Mouse (Mus musculus): ENCODE data around the gene Fan1. TPM values are rescaled to one million over a fixed set of nuclear protein-coding genes. Genes with fewer than 3 reads are reported as not detected.

Fan1 gene
- polyA plus RNA-seq, 1 experiment from 2014 or later, result 5.3 TPM

DNA sequence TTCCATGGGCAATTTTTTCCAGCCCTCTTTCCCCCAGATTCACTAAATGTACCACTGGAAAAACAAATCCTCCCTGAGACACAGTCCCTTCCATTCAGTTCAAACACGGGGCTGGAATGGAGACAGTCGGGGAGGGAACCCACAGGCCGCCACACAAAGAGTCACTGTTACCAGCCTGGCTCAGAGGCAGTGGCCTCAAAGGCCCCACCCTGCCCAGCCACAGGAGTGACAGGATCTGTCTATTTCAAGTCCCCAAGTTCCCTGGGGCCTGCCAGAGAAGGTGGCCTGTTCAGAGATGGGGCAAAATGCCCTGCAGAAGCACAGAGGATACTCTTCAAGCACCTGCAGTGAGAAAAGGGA is 13.3 kb downstream of the Fan1 start:
- H3K27me3 ChIP-seq (replicated peaks), result no peaks in the 10 kb centered on the region
- no peak overlapping the region for H3K27ac ChIP-seq
- H3K9ac ChIP-seq, result no peak overlapping the region
- peak; percentile 83 for ATAC-seq
- WGBS, result 68% methylated on average over 3 of the region's 3 CpGs
- H3K9me3 ChIP-seq, result no peaks in the 10 kb centered on the region
- H3K4me1 ChIP-seq (replicated peaks), result 0 out of 2 replicates have a peak, but pooled peaks cover 3% of the 10 kb centered on the region
- H3K4me2 ChIP-seq (replicated peaks), result no peak overlapping the region
- H3K4me3 ChIP-seq (replicated peaks), result no peak overlapping the region
- H3K36me3 ChIP-seq, result peaks cover 24% of the 10 kb centered on the region

DNA sequence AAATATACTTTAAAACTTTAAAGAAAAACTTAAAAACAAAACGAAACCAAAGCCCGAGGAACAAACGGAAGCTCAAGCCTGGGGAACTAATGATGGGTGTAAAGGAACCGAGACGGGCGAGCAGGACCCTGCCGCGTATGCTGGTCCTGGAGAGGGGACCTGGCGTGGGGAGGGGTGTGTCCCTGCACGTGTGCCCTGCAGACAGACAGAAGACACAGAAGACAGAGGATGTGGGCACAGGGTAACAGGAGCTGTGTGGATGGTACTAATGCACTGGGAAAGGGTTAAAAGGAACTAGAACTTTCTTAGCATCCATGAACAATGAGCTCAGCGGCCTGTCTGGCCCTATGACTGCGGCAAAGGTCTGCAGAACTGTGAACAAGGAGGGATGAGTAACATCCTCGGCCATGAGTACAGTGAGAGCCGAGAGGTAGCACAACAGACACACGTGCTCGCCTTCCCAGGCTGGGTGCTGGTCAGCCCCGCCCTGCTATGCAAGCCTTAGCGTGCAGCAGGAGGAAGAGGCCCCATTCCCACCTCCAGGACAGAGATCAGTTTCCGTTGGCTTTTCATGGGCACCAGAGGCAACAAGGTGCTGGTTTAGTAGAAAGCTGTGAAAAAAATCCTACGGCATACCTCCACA is 13.8 kb downstream of the Fan1 start:
- peak; percentile 93 for ATAC-seq
- no peak overlapping the region for H3K4me3 ChIP-seq (replicated peaks)
- H3K9me3 ChIP-seq, result no peaks in the 10 kb centered on the region
- H3K36me3 ChIP-seq, result peaks cover 24% of the 10 kb centered on the region
- H3K9ac ChIP-seq, result no peak overlapping the region; the same call in 1 of the 2 replicates
- no peak overlapping the region for H3K4me2 ChIP-seq (replicated peaks)
- H3K27ac ChIP-seq, result no peak overlapping the region
- no peaks in the 10 kb centered on the region for H3K27me3 ChIP-seq (replicated peaks)
- WGBS, result 79% methylated on average over 20 of the region's 20 CpGs
- 0 out of 2 replicates have a peak, but pooled peaks cover 3% of the 10 kb centered on the region for H3K4me1 ChIP-seq (replicated peaks)

DNA sequence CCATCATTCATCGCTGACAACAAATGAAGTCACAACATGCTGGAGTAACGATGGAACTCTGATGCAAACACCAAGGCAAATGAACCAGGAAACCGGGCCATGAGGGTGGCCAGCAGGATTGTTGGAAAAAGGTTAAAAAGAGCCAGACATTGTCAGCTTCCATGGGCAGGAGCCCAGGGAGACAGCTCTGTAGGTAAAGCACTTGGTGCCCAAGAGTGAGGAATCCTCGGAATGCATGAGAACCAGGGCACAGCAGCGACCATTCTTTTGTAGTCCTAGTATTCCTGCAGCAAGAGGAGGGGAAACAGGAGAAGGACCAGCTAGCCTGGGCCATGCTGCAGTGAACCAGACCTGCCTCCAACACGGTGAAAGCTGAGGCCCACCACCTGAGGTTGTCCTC is 15.2 kb downstream of the Fan1 start:
- WGBS, result 84% methylated on average over 6 of the region's 6 CpGs
- Histone ChIP-seq H3K27ac (no peak overlapping the region), H3K9me3 (no peaks in the 10 kb centered on the region), H3K4me3 (replicated peaks) (no peak overlapping the region), H3K4me1 (replicated peaks) (0 out of 2 replicates have a peak, but pooled peaks cover 3% of the 10 kb centered on the region), H3K36me3 (peaks cover 24% of the 10 kb centered on the region), H3K9ac (no peak overlapping the region), H3K27me3 (replicated peaks) (no peaks in the 10 kb centered on the region), H3K4me2 (replicated peaks) (no peak overlapping the region)
- ATAC-seq, result no peak

DNA sequence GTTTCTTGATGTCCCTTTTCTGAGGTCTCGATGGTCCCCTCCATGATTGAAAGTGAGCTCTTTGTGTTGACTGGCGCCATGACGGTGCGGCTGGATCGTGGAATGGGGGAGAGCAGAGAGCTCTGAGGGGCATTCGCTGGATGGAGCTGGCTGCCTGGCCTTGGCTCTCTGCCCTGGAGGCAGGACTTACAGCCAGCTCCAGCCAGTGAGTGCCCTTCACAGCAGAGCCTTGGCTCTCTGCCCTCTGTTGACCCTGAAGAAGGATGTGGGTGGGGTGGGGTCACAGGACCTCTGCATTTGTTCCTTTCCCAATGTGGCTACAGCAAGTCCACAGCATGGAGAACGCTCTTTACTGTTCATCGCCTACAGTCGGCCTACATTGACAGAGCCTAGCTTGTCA is 16.5 kb downstream of the Fan1 start:
- no peak overlapping the region for H3K4me2 ChIP-seq (replicated peaks)
- peaks cover 18% of the 10 kb centered on the region for H3K36me3 ChIP-seq
- 92% methylated on average over 9 of the region's 9 CpGs for WGBS
- no peaks in the 10 kb centered on the region for H3K9me3 ChIP-seq
- no peak overlapping the region for H3K4me3 ChIP-seq (replicated peaks)
- no peak overlapping the region for H3K9ac ChIP-seq
- H3K4me1 ChIP-seq (replicated peaks), result 0 out of 2 replicates have a peak, but pooled peaks cover 3% of the 10 kb centered on the region
- no peak for ATAC-seq
- no peaks in the 10 kb centered on the region for H3K27me3 ChIP-seq (replicated peaks)
- no peak overlapping the region for H3K27ac ChIP-seq

DNA sequence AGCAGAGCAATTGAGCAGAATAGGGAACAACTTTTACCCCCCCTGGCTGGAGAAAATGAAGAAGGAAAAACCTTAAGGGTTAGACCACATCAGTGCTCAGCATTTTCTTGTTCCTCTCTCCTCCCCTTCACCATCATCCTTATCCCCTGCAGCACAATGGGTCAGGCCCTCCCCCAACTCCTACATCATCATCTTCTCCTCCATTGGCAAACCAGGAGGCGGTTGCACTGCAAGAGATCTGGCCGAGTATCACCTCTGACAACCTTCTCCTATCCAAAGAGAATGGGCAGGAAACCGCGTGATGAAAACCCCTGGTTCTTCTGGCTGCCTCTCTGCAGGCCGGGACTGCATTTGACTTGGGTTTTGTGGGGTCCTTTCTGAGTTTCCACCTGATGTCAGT is 17.2 kb downstream of the Fan1 start:
- Histone ChIP-seq H3K27me3 (replicated peaks) (no peaks in the 10 kb centered on the region), H3K9ac (no peak overlapping the region), H3K4me2 (replicated peaks) (no peak overlapping the region), H3K4me1 (replicated peaks) (0 out of 2 replicates have a peak, but pooled peaks cover 3% of the 10 kb centered on the region), H3K4me3 (replicated peaks) (no peak overlapping the region), H3K27ac (no peak overlapping the region), H3K9me3 (no peaks in the 10 kb centered on the region), H3K36me3 (peaks cover 12% of the 10 kb centered on the region)
- 87% methylated on average over 5 of the region's 5 CpGs for WGBS
- ATAC-seq, result no peak

DNA sequence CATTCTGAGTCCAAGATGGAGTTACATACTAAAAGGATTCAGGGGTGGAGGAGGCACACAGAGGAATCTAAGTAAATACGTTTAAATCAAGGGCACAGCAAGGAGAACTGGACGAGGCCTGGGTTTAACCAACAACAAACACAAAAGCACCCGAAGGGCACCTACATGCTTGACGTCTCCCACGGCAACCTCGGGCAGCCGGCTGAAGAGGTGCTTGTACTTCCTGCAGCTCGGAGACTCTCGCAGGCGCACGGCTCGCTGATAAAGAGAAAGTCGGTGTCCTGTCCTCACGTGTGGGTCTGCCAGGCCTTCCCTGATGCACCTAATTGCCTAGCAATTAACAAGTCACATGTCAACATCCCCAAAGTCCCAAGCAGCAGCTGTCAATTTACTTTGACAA is 19.7 kb downstream of the Fan1 start:
- Histone ChIP-seq H3K27me3 (replicated peaks) (no peaks in the 10 kb centered on the region), H3K4me2 (replicated peaks) (no peak overlapping the region), H3K36me3 (peaks cover 14% of the 10 kb centered on the region), H3K9me3 (no peaks in the 10 kb centered on the region), H3K4me1 (replicated peaks) (no peaks in the 10 kb centered on the region), H3K27ac (no peak overlapping the region), H3K4me3 (replicated peaks) (no peak overlapping the region), H3K9ac (no peak overlapping the region)
- 73% methylated on average over 14 of the region's 14 CpGs for WGBS
- no peak for ATAC-seq

DNA sequence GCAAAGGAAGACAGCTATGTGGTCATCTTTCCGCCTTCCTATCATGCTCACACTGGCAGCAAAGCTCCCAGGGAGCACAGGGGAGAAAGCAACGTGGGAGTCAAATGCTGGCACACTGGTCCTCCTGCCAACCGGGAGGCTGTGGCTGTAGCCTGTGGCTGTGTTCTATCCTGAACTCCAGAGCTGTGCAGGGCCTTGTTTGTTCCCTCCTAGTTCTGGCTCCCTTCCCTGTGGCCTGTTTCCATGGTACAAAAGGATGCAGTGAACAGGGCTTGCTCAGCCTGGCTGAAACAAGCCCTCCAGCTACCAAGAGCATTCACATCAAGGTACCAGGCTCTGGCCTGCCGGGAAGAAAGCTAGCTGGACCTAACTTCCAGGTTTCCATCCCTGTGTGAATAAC is 22.8 kb downstream of the Fan1 start:
- peaks cover 5% of the 10 kb centered on the region; the same call in 1 of the 2 replicates for H3K36me3 ChIP-seq
- WGBS, result 88% methylated on average over 4 of the region's 4 CpGs
- no peak overlapping the region for H3K27ac ChIP-seq
- no peaks in the 10 kb centered on the region for H3K27me3 ChIP-seq (replicated peaks)
- ATAC-seq, result no peak
- H3K4me2 ChIP-seq (replicated peaks), result no peak overlapping the region
- H3K9me3 ChIP-seq, result no peaks in the 10 kb centered on the region
- no peak overlapping the region for H3K9ac ChIP-seq
- H3K4me1 ChIP-seq (replicated peaks), result no peaks in the 10 kb centered on the region
- no peak overlapping the region for H3K4me3 ChIP-seq (replicated peaks)

DNA sequence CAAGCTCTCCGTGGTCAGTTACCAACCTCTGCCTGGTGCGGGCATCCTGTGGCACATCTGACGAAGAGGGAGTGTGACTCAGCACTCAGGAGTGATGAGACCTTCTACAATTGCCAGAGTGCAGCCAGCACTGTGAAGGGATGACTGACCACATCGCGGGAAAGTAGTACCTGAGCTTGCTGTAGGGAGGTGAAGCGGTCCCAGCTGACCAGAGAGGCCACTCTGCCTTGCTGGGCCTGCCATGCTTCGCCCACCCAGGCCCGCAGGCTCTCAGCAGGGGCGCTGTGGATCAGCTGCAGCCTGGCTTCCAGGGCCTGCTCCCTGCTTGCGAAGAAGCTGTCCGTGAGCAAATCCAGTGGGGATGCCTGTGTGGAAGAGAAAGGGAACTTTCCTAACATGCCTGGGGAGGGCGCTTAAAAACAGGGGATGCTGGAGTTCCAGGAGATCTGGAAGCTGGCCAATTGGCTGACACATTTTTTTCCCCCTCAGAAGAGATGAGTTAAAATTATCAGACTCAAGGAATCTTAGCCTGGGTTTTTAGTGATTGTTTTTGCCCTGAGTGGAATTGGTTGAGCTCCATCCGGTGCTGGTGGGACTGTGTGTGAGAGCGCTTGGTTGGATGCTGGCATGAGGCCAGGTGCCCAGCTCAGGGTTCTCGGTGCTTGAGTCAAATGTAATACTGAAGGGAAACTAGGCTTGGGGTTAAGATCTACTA is 24.6 kb downstream of the Fan1 start:
- Histone ChIP-seq H3K36me3 (peaks cover 5% of the 10 kb centered on the region; the same call in 1 of the 2 replicates), H3K4me1 (replicated peaks) (no peaks in the 10 kb centered on the region), H3K4me2 (replicated peaks) (no peak overlapping the region), H3K4me3 (replicated peaks) (no peak overlapping the region), H3K27me3 (replicated peaks) (no peaks in the 10 kb centered on the region), H3K9me3 (no peaks in the 10 kb centered on the region), H3K27ac (no peak overlapping the region), H3K9ac (no peak overlapping the region)
- no peak for ATAC-seq
- WGBS, result 86% methylated on average over 15 of the region's 15 CpGs

DNA sequence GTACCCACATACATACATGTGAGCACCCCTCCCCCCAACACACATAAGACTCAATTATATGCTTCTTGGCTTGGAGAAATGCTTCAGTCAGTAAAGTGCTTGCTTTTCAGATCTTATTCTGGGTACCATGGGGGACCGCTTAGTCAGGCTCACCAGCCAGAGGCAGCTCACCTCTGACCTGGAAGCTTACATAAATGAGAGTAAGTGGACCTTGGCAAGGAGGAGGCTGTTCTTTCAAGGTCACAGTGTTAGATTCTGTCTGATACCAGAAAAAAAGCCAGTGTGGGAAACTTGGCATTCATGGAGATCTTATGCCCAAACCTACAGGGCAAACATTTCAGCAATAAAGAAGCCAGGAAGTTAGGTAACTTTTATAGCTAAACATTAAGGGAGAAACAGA is 26.1 kb downstream of the Fan1 start:
- no peak overlapping the region for H3K27ac ChIP-seq
- H3K9me3 ChIP-seq, result no peaks in the 10 kb centered on the region
- 93% methylated on average over 1 of the region's 1 CpGs for WGBS
- H3K4me1 ChIP-seq (replicated peaks), result no peaks in the 10 kb centered on the region
- H3K4me3 ChIP-seq (replicated peaks), result no peak overlapping the region
- H3K4me2 ChIP-seq (replicated peaks), result no peak overlapping the region
- no peak overlapping the region for H3K9ac ChIP-seq
- ATAC-seq, result no peak
- no peaks in the 10 kb centered on the region for H3K27me3 ChIP-seq (replicated peaks)
- peaks cover 5% of the 10 kb centered on the region; the same call in 1 of the 2 replicates for H3K36me3 ChIP-seq

DNA sequence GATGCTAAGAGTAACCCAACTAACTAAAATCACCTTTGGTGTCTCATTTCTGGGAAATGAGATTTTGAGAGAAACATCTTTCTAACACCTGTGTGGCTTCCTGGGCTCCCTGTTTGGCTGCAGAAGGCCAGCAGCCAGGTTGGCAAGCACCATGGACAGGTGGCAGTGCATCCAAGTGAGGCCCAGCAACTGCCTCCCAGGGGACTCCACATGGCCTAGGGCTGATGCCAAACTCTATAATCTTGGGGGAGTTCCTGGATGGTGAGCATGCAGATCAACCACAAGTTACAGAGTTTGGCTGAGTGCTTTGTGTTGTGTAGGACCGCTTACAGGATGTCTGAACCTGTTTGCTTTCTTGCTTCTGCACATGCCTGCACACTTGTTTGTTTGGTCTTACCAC is 41.2 kb downstream of the Fan1 start:
- Histone ChIP-seq H3K27ac (no peak overlapping the region), H3K4me1 (replicated peaks) (no peaks in the 10 kb centered on the region), H3K27me3 (replicated peaks) (no peaks in the 10 kb centered on the region), H3K9me3 (no peaks in the 10 kb centered on the region), H3K4me3 (replicated peaks) (no peak overlapping the region), H3K4me2 (replicated peaks) (no peak overlapping the region), H3K36me3 (no peaks in the 10 kb centered on the region), H3K9ac (no peak overlapping the region)
- 93% methylated on average over 1 of the region's 1 CpGs for WGBS
- no peak for ATAC-seq

DNA sequence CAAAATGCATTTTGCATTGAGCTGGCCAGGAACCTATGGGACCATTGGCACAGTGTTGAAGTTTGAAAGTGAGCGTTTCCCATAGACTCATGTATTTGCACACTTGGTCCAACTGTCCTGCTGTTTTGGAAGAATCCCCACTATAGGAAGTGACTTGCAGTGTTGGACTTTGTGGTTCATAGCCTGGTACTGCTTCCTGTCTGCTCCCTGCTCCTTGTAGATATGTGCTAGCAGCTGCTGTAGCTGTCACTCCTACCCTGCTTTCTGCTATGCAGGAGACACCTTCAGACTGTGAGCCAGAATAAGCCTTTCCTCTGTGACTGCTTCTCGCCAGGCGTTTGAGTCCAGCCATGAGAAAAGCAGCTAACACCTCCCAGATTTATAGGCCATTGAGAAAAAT is 42.6 kb downstream of the Fan1 start:
- no peak for ATAC-seq
- Histone ChIP-seq H3K4me1 (replicated peaks) (no peaks in the 10 kb centered on the region), H3K9me3 (no peaks in the 10 kb centered on the region), H3K4me3 (replicated peaks) (no peak overlapping the region), H3K36me3 (no peaks in the 10 kb centered on the region), H3K9ac (no peak overlapping the region), H3K27me3 (replicated peaks) (no peaks in the 10 kb centered on the region), H3K27ac (no peak overlapping the region), H3K4me2 (replicated peaks) (no peak overlapping the region)
- 86% methylated on average over 3 of the region's 3 CpGs for WGBS

DNA sequence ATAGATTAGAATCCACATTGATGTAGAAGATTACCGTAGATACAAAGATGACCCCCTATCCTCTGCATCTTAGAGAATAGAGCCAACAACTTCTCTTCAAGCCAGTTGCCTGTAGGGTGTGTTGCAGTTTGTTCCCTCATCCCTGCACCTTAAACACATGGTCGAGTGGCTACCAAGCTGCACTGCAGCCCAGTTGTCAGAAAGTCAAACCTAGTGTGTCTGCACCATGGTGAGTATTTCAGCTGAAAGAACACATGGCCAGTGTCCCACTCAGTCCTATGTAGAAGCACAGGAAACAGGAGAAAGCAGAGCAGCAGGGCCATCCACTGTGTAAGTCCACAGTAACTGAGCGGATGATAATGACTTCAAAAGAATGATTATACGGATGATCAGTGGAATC is 46.4 kb downstream of the Fan1 start:
- H3K27ac ChIP-seq, result no peak overlapping the region
- H3K36me3 ChIP-seq, result no peaks in the 10 kb centered on the region
- H3K9ac ChIP-seq, result no peak overlapping the region
- H3K4me1 ChIP-seq (replicated peaks), result no peaks in the 10 kb centered on the region
- no peak overlapping the region for H3K4me3 ChIP-seq (replicated peaks)
- no peaks in the 10 kb centered on the region for H3K27me3 ChIP-seq (replicated peaks)
- WGBS, result 89% methylated on average over 4 of the region's 4 CpGs
- H3K4me2 ChIP-seq (replicated peaks), result no peak overlapping the region
- no peaks in the 10 kb centered on the region for H3K9me3 ChIP-seq
- ATAC-seq, result no peak

DNA sequence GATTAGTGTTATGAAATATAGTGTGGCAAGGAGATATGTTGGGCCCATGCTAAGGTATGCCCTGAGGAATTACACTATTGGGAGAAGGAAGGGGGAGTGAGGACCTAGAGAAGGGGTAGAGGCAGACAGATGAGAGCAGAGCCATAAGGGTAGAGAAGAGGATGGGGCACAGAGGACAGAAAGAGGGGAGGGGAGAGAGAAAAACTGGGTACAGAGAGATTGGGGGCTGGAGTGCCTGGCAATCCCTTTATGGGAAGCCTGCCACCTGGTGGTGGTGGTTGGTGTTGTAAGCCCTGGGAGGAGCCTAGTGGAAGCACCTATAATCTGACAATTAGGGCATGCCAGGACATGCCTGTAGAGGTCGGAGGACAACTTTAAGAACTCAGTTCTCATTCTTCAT is 47.0 kb downstream of the Fan1 start:
- H3K4me2 ChIP-seq (replicated peaks), result no peak overlapping the region
- no peak overlapping the region for H3K27ac ChIP-seq
- H3K4me1 ChIP-seq (replicated peaks), result no peaks in the 10 kb centered on the region
- no peak overlapping the region for H3K9ac ChIP-seq
- peak; percentile 58; the same call in 1 of the 2 replicates for ATAC-seq
- H3K9me3 ChIP-seq, result no peaks in the 10 kb centered on the region
- no peaks in the 10 kb centered on the region for H3K27me3 ChIP-seq (replicated peaks)
- no peak overlapping the region for H3K4me3 ChIP-seq (replicated peaks)
- no peaks in the 10 kb centered on the region for H3K36me3 ChIP-seq
- 11% methylated on average over 1 of the region's 1 CpGs for WGBS

All from intestine, embryonic 15.5 days (tissue).